Mouse (Mus musculus): Measurements from ENCODE around the gene Lactb.

DNA sequence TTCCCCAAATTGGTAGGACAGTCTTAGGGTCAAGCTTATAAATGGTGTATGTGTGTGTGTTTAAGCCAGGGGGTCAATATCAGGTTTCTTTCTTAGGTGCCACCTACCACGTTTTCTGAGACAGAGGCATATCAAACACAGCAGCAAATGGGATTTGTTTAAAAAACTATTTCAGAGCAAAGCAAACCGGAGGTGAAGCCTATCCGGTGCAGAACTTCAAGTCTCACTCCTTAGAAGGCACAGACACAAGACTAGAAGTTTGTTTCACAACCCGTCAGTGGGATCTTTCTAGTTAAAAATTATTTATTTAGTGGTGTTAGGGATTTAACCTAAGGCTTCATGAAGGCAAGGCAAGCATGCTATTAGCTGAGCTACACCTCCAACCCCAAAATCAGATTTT is 30.1 kb downstream of the Lactb start:
- TF ChIP-seq CTCF (IDR thresholded peaks at IDR 0.05; ENCODE audit: extremely low read depth, insufficient read length, insufficient replicate concordance, low read depth, low read length) (no peak), POLR2A (IDR thresholded peaks at IDR 0.05; ENCODE audit: low read depth, low read length) (no peak)

Data from small intestine, adult 2 months (tissue).